In the genomic region with DNA sequence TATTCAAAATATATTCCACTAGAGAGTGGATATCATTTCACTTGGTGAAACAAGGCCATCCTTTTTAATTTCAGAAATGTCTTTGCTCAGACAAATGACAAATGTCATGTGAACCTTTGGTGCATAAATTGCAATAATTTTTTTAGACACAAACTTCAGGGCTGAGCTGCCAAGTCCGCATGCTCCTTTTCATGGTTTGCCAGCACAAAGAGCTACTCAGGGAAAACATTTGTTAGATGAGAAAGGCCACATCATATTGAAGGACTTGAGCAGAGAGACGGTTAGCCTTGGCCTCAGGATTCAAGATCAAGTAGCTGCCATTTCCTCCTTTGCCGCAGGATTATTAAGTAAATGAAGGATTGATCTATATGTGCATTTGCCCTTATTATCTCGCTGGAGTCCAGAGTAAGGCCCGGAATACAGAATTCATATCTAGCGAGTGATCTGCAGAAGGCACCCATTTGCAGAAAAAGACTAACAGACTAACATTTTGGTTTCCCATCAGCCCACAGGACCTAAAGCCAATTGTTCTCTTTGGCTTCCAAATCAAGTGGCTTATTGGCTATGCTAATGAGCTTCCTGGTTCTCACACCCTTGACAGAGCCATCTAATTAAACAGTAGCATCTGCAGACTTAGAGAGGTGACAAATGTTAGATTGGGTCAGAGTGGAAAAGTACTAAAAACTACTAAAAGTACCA, we compare ENCODE assay signal across 14 mouse cellular contexts.
DNase-seq lines count a peak whose midpoint lies in the region; ATAC-seq and TF ChIP-seq lines count a peak whose summit lies in the region.
"Had no signal": no experiment of that assay in that cellular context is flagged by ENCODE, and none has a peak within 500 bp of the region (broad histone marks: within the 10 kb centered on the region; RNA-seq: fewer than 3 reads in every experiment).

No protein-coding gene starts in this region.

- 0 out of 2 replicates have a peak overlapping the region, but pooled peaks have one; percentile 39 for H3K27ac ChIP-seq in midbrain, embryonic 12.5 days (replicated peaks)
- H3K27ac ChIP-seq in midbrain, embryonic 14.5 days (replicated peaks; ENCODE audit: low read depth, low read length) = no peak overlapping the region
- H3K27ac ChIP-seq in midbrain, postnatal 0 days (ENCODE audit: low read depth, low read length) = no peak overlapping the region
- H3K27ac ChIP-seq: embryonic facial prominence, embryonic 13.5 days; lung, embryonic 15.5 days had no signal

- H3K4me2 ChIP-seq in midbrain, embryonic 12.5 days (replicated peaks) = no peak overlapping the region
- no peak overlapping the region for H3K4me2 ChIP-seq in midbrain, embryonic 14.5 days (ENCODE audit: low read length)
- no peak overlapping the region for H3K4me2 ChIP-seq in midbrain, postnatal 0 days (ENCODE audit: low read depth, low read length, poor library complexity, severe bottlenecking)
- H3K4me2 ChIP-seq: embryonic facial prominence, embryonic 13.5 days; lung, embryonic 15.5 days had no signal

- ATAC-seq in midbrain, embryonic 12.5 days (ENCODE audit: low FRiP score, low read depth) = no peak
- ATAC-seq in midbrain, embryonic 14.5 days (ENCODE audit: low FRiP score, low TSS enrichment) = no peak
- no peak for ATAC-seq in midbrain, postnatal 0 days (ENCODE audit: low FRiP score)
- ATAC-seq in megakaryocyte, adult 5-6 weeks (ENCODE audit: poor library complexity, severe bottlenecking) = no peak

- DNase-seq in cerebellum, adult 8-10 months = peak; percentile 36
- no peak for DNase-seq in cerebellum, adult 11 months
- no peak for DNase-seq in midbrain, embryonic 14.5 days
- DNase-seq in cerebellum, adult 9-11 months = peak; percentile 23
- DNase-seq in midbrain, postnatal 0 days (ENCODE audit: low spot score) = peak; percentile 55
- DNase-seq: heart, postnatal 10 days; kidney, adult 11 months; kidney, postnatal 4 days; liver; thymus, adult 2 months had no signal

- no peaks in the 10 kb centered on the region for H3K27me3 ChIP-seq in midbrain, embryonic 12.5 days
- H3K27me3 ChIP-seq in midbrain, embryonic 14.5 days (ENCODE audit: control insufficient read depth, insufficient read depth, low read length) = no peaks in the 10 kb centered on the region
- H3K27me3 ChIP-seq in midbrain, postnatal 0 days (ENCODE audit: insufficient read depth, low read length) = no peaks in the 10 kb centered on the region
- H3K27me3 ChIP-seq: embryonic facial prominence, embryonic 13.5 days; lung, embryonic 15.5 days had no signal

- H3K9me3 ChIP-seq in midbrain, embryonic 12.5 days = no peaks in the 10 kb centered on the region
- no peaks in the 10 kb centered on the region for H3K9me3 ChIP-seq in midbrain, embryonic 14.5 days (ENCODE audit: control insufficient read depth, low read length)
- no peaks in the 10 kb centered on the region for H3K9me3 ChIP-seq in midbrain, postnatal 0 days (ENCODE audit: low read length)
- H3K9me3 ChIP-seq: embryonic facial prominence, embryonic 13.5 days; lung, embryonic 15.5 days had no signal

- no peak for TF ChIP-seq CTCF in midbrain, postnatal 0 days (IDR thresholded peaks at IDR 0.05)

- H3K4me1 ChIP-seq in midbrain, embryonic 12.5 days = peaks cover 9% of the 10 kb centered on the region; the same call in 1 of the 2 replicates
- H3K4me1 ChIP-seq in midbrain, embryonic 14.5 days (ENCODE audit: control insufficient read depth, insufficient read depth, low read length) = no peaks in the 10 kb centered on the region
- H3K4me1 ChIP-seq in midbrain, postnatal 0 days (ENCODE audit: insufficient read depth, low read length) = no peaks in the 10 kb centered on the region; the same call in 1 of the 2 replicates
- H3K4me1 ChIP-seq: lung, embryonic 15.5 days had no signal

- 76% methylated on average over 6 of the region's 6 CpGs for WGBS in midbrain, embryonic 12.5 days
- WGBS in midbrain, embryonic 14.5 days = 62% methylated on average over 6 of the region's 6 CpGs
- 57% methylated on average over 6 of the region's 6 CpGs for WGBS in midbrain, postnatal 0 days

- no peak overlapping the region for H3K4me3 ChIP-seq in midbrain, embryonic 12.5 days
- H3K4me3 ChIP-seq in midbrain, embryonic 14.5 days (replicated peaks; ENCODE audit: low read depth, low read length) = no peak overlapping the region
- no peak overlapping the region for H3K4me3 ChIP-seq in midbrain, postnatal 0 days (ENCODE audit: low read depth, low read length)
- H3K4me3 ChIP-seq: embryonic facial prominence, embryonic 13.5 days; lung, embryonic 15.5 days had no signal

- H3K36me3 ChIP-seq in midbrain, embryonic 12.5 days = no peaks in the 10 kb centered on the region
- no peaks in the 10 kb centered on the region for H3K36me3 ChIP-seq in midbrain, embryonic 14.5 days (ENCODE audit: control insufficient read depth, insufficient read depth, low read length)
- H3K36me3 ChIP-seq in midbrain, postnatal 0 days (ENCODE audit: insufficient read depth, low read length) = no peaks in the 10 kb centered on the region
- H3K36me3 ChIP-seq: embryonic facial prominence, embryonic 13.5 days; lung, embryonic 15.5 days had no signal

- no peak overlapping the region for H3K9ac ChIP-seq in midbrain, embryonic 12.5 days (replicated peaks)
- no peak overlapping the region for H3K9ac ChIP-seq in midbrain, embryonic 14.5 days (replicated peaks; ENCODE audit: low read length)
- no peak overlapping the region for H3K9ac ChIP-seq in midbrain, postnatal 0 days (replicated peaks; ENCODE audit: low read length, poor library complexity, severe bottlenecking)
- H3K9ac ChIP-seq: embryonic facial prominence, embryonic 13.5 days; lung, embryonic 15.5 days had no signal

Comparison
In these comparisons a context has a peak if more than half of its experiments do, and no peak if none do; other contexts are left out.
1. DNase-seq: peak in cerebellum, adult 8-10 months (single experiment), cerebellum, adult 9-11 months (single experiment) and midbrain, postnatal 0 days (single experiment); none in cerebellum, adult 11 months (single experiment) and midbrain, embryonic 14.5 days (single experiment).